Mouse (Mus musculus) lung, postnatal 0 days (tissue): Measurements from ENCODE around the gene Camta1. TPM values are rescaled to one million over a fixed set of nuclear protein-coding genes. Genes with fewer than 3 reads are reported as not detected.

Experiments used
- ATAC-seq: fragments of 200-750 bp; cut with Nextera tagmentation; 2 replicates; pipeline ENCODE4 v1.8.0; 2017; ENCODE audit warnings: moderate library complexity
- DNase-seq: peaks from one replicate; pipeline ENCODE4 v3.0.0-alpha.2; 2016; ENCODE audit warnings: low spot score
- H3K27ac ChIP-seq: fragments of 300-500 bp; sonication (generic); 2 replicates; pipeline ENCODE4 v1.5.1; 2014; ENCODE audit warnings: antibody characterized with exemption, mild to moderate bottlenecking, low read length, mixed read lengths
- H3K27me3 ChIP-seq: fragments of 300-500 bp; sonication (generic); replicated peaks from 2 replicates; pipeline ENCODE4 v1.6.1; 2014; ENCODE audit warnings: low read length, mixed read lengths; ENCODE audit not compliant: insufficient read depth
- H3K36me3 ChIP-seq: fragments of 300-500 bp; sonication (generic); 2 replicates; pipeline ENCODE4 v1.6.1; 2014; ENCODE audit warnings: low read length, mixed read lengths; ENCODE audit not compliant: insufficient read depth
- H3K4me1 ChIP-seq: fragments of 300-500 bp; sonication (generic); 2 replicates; pipeline ENCODE4 v1.6.1; 2014; ENCODE audit warnings: antibody characterized with exemption, low read depth, low read length, mixed read lengths; ENCODE audit not compliant: insufficient read depth
- H3K4me2 ChIP-seq: fragments of 300-500 bp; sonication (generic); replicated peaks from 2 replicates; pipeline ENCODE4 v1.6.1; 2014; ENCODE audit warnings: low read depth, mild to moderate bottlenecking, low read length, moderate library complexity, mixed read lengths
- H3K4me3 ChIP-seq: fragments of 300-500 bp; sonication (generic); 2 replicates; pipeline ENCODE4 v1.5.1; 2014; ENCODE audit warnings: low read depth, low read length
- H3K9ac ChIP-seq: fragments of 300-500 bp; sonication (generic); replicated peaks from 2 replicates; pipeline ENCODE4 v1.6.1; 2014; ENCODE audit warnings: low read depth, mild to moderate bottlenecking
- H3K9me3 ChIP-seq: fragments of 300-500 bp; sonication (generic); 2 replicates; pipeline ENCODE4 v1.6.1; 2016; ENCODE audit warnings: low read length, mixed read lengths
- CTCF ChIP-seq: IDR thresholded peaks from 2 replicates; pipeline ENCODE4 v1.5.1; 2016; ENCODE audit warnings: antibody characterized with exemption, mild to moderate bottlenecking
- EP300 ChIP-seq: IDR thresholded peaks from 2 replicates; pipeline ENCODE4 v1.6.1; 2016; ENCODE audit warnings: antibody characterized with exemption, mild to moderate bottlenecking, control low read depth
- WGBS: fragments of 180-500 bp; shearing (Covaris S2); extraction: QIAGEN DNeasy Blood & Tissue Kit; methylation state at CpG from one replicate; pipeline ENCODE4 v1.1.7; 2014; 5-methylcytosine and 5-hydroxymethylcytosine counted together
- polyA plus RNA-seq: library from polyadenylated mRNA; unstranded; fragments of >200 nt; fragmentation: Nextera tagmentation; extraction: Ambion mirVana; gene quantifications from 2 replicates; pipeline ENCODE4 v1.2.1, GENCODE M21; 2015

Camta1 gene
- polyA plus RNA-seq, 1 experiment from 2014 or later: 86.4 TPM

GRCm38 (mm10) chr4:151823963-151824362 lies 37.7 kb downstream of the Camta1 start:
- H3K9ac ChIP-seq: no peak overlapping the region
- no peak overlapping the region for H3K27ac ChIP-seq
- peak; percentile 9; the same call in 1 of the 2 replicates for ATAC-seq
- no peak for TF ChIP-seq EP300
- no peak for TF ChIP-seq CTCF
- no peaks in the 10 kb centered on the region for H3K36me3 ChIP-seq
- no peaks in the 10 kb centered on the region for H3K27me3 ChIP-seq
- WGBS: 27% methylated on average over 3 of the region's 3 CpGs
- peaks cover 8% of the 10 kb centered on the region; the same call in 1 of the 2 replicates for H3K4me1 ChIP-seq
- no peak for DNase-seq
- no peak overlapping the region for H3K4me3 ChIP-seq
- H3K9me3 ChIP-seq: no peaks in the 10 kb centered on the region
- H3K4me2 ChIP-seq: no peak overlapping the region

DNA sequence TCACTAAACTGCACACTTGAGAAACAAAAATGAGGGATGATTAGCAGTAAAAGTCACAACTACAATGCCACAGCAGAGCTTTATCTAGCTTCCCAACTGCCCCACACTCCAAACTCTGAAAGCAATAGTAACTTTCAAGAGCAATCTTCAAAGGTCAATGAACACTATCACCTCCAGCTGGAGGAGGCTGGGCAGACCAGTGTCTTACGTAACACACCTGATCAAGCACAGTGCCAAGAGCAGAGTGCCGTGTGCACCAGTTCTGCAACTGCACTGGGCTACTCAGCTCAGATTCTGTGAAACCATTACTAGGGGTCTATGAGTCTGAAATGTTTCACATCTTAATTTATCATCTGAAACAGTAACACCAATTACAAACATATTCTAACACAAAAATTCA lies 38.7 kb downstream of the Camta1 start:
- no peaks in the 10 kb centered on the region for H3K27me3 ChIP-seq
- no peak overlapping the region for H3K4me2 ChIP-seq
- 43% methylated on average over 2 of the region's 2 CpGs for WGBS
- H3K36me3 ChIP-seq: no peaks in the 10 kb centered on the region
- no peak overlapping the region for H3K9ac ChIP-seq
- peaks cover 8% of the 10 kb centered on the region; the same call in 1 of the 2 replicates for H3K4me1 ChIP-seq
- DNase-seq: peak; percentile 51
- H3K27ac ChIP-seq: no peak overlapping the region
- no peak overlapping the region for H3K4me3 ChIP-seq
- TF ChIP-seq EP300: no peak
- no peak for TF ChIP-seq CTCF
- peak; percentile 76 for ATAC-seq
- no peaks in the 10 kb centered on the region for H3K9me3 ChIP-seq

GRCm38 (mm10) chr4:151817981-151818766 lies 43.5 kb downstream of the Camta1 start:
- H3K9ac ChIP-seq: no peak overlapping the region
- H3K27ac ChIP-seq: no peak overlapping the region
- H3K27me3 ChIP-seq: no peaks in the 10 kb centered on the region
- 38% methylated on average over 3 of the region's 3 CpGs for WGBS
- no peak for DNase-seq
- no peaks in the 10 kb centered on the region for H3K36me3 ChIP-seq
- no peak overlapping the region for H3K4me2 ChIP-seq
- TF ChIP-seq EP300 (no peak), CTCF (no peak)
- ATAC-seq: no peak
- no peaks in the 10 kb centered on the region for H3K9me3 ChIP-seq
- no peaks in the 10 kb centered on the region for H3K4me1 ChIP-seq
- H3K4me3 ChIP-seq: no peak overlapping the region

DNA sequence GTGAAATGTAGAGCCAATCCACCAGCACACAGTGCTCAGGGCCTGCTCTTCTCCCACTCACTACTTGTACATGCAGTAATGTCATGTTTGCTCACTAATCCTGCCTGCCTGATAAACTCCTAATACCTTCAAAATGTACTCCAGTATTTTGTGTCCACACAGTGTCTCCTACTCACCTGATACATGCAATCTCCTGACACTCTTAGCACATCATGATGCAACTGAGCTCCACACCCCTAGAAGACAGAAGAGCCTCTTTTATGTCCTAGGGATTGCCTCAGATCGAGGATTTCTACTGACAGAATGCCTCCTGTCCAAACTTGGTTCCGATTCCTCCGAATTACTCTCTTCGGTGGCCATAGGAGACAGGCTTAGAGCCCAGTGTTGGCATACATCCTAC lies 48.0 kb downstream of the Camta1 start:
- no peak for TF ChIP-seq EP300
- TF ChIP-seq CTCF: no peak
- no peak overlapping the region for H3K4me3 ChIP-seq
- ATAC-seq: no peak
- no peaks in the 10 kb centered on the region for H3K36me3 ChIP-seq
- no peak overlapping the region for H3K4me2 ChIP-seq
- no peak overlapping the region for H3K9ac ChIP-seq
- no peaks in the 10 kb centered on the region for H3K4me1 ChIP-seq
- DNase-seq: no peak
- no peaks in the 10 kb centered on the region for H3K27me3 ChIP-seq
- 91% methylated on average over 4 of the region's 4 CpGs for WGBS
- no peaks in the 10 kb centered on the region for H3K9me3 ChIP-seq
- H3K27ac ChIP-seq: no peak overlapping the region

- Histone ChIP-seq H3K27me3 (no peaks in the 10 kb centered on the region), H3K4me2 (no peak overlapping the region), H3K9ac (no peak overlapping the region), H3K27ac (peak overlapping the region; percentile 72), H3K4me1 (peaks cover 8% of the 10 kb centered on the region), H3K36me3 (no peaks in the 10 kb centered on the region), H3K9me3 (no peaks in the 10 kb centered on the region), H3K4me3 (no peak overlapping the region)
- DNase-seq: peak; percentile 78
- WGBS: 39% methylated on average over 4 of the region's 4 CpGs
- ATAC-seq: peak; percentile 80
- peak; percentile 48; the same call in 1 of the 2 replicates for TF ChIP-seq EP300
- no peak for TF ChIP-seq CTCF
These were observed 56.0 kb downstream of the Camta1 start for GRCm38 (mm10) chr4:151805685-151806084.

- ATAC-seq (peak; percentile 93), DNase-seq (peak; percentile 83)
- H3K9ac ChIP-seq: no peak overlapping the region
- H3K4me1 ChIP-seq: peaks cover 8% of the 10 kb centered on the region
- no peaks in the 10 kb centered on the region for H3K27me3 ChIP-seq
- H3K27ac ChIP-seq: peak overlapping the region; percentile 72; the same call in 1 of the 2 replicates
- no peaks in the 10 kb centered on the region for H3K9me3 ChIP-seq
- no peaks in the 10 kb centered on the region for H3K36me3 ChIP-seq
- H3K4me2 ChIP-seq: no peak overlapping the region
- TF ChIP-seq CTCF: no peak
- TF ChIP-seq EP300: peak; percentile 45
- 58% methylated on average over 6 of the region's 6 CpGs for WGBS
- no peak overlapping the region for H3K4me3 ChIP-seq
These were observed 56.6 kb downstream of the Camta1 start for GRCm38 (mm10) chr4:151805046-151805445.
